Mouse (Mus musculus) midbrain, embryonic 14.5 days (tissue): ENCODE measurements around the gene Mmp13. TPM values are rescaled to one million over a fixed set of nuclear protein-coding genes. Genes with fewer than 3 reads are reported as not detected.
A peak's percentile ranks its signal among the peaks of the same experiment; 100 is the strongest.
"Not testable (repeated sequence)": the region's sequence is repeated elsewhere in the genome, so short reads cannot be mapped to it uniquely, and the experiment has no call there.

Source experiments
- ATAC-seq: fragments of 200-750 bp; cut with Nextera tagmentation; 2 replicates; pipeline ENCODE4 v1.8.0; 2017; ENCODE audit warnings: moderate number of reproducible peaks, moderate library complexity; ENCODE audit not compliant: low FRiP score, low TSS enrichment
- DNase-seq: peaks from one replicate; pipeline ENCODE4 v3.0.0-alpha.2; 2015
- H3K27ac ChIP-seq: fragments of 300-500 bp; sonication (generic); replicated peaks from 2 replicates; pipeline ENCODE4 v1.5.1; 2014; ENCODE audit warnings: mild to moderate bottlenecking, low read depth, low read length, moderate library complexity
- H3K27me3 ChIP-seq: fragments of 300-500 bp; sonication (generic); 2 replicates; pipeline ENCODE4 v1.6.1; 2014; ENCODE audit warnings: low read length, control low read depth, mixed read lengths; ENCODE audit not compliant: control insufficient read depth, insufficient read depth
- H3K36me3 ChIP-seq: fragments of 300-500 bp; sonication (generic); 2 replicates; pipeline ENCODE4 v1.6.1; 2014; ENCODE audit warnings: low read length, control low read depth; ENCODE audit not compliant: control insufficient read depth, insufficient read depth
- H3K4me1 ChIP-seq: fragments of 300-500 bp; sonication (generic); 2 replicates; pipeline ENCODE4 v1.6.1; 2014; ENCODE audit warnings: mild to moderate bottlenecking, antibody characterized with exemption, low read length, control low read depth; ENCODE audit not compliant: control insufficient read depth, insufficient read depth
- H3K4me2 ChIP-seq: fragments of 300-500 bp; sonication (generic); 2 replicates; pipeline ENCODE4 v1.6.1; 2014; ENCODE audit warnings: mild to moderate bottlenecking, low read length, moderate library complexity
- H3K4me3 ChIP-seq: fragments of 300-500 bp; sonication (generic); replicated peaks from 2 replicates; pipeline ENCODE4 v1.5.1; 2014; ENCODE audit warnings: low read depth, low read length
- H3K9ac ChIP-seq: fragments of 300-500 bp; sonication (generic); replicated peaks from 2 replicates; pipeline ENCODE4 v1.6.1; 2014; ENCODE audit warnings: mild to moderate bottlenecking, low read length, moderate library complexity
- H3K9me3 ChIP-seq: fragments of 300-500 bp; sonication (generic); 2 replicates; pipeline ENCODE4 v1.6.1; 2016; ENCODE audit warnings: low read length, control low read depth, mixed read lengths; ENCODE audit not compliant: control insufficient read depth
- WGBS: fragments of 180-500 bp; shearing (Covaris S2); extraction: QIAGEN DNeasy Blood & Tissue Kit; methylation state at CpG from one replicate; pipeline ENCODE4 v1.1.7; 2014; 5-methylcytosine and 5-hydroxymethylcytosine counted together
- polyA plus RNA-seq: library from polyadenylated mRNA; unstranded; fragments of >200 nt; fragmentation: Nextera tagmentation; extraction: Ambion mirVana; gene quantifications from 2 replicates; pipeline ENCODE4 v1.2.1, GENCODE M21; 2014

The Mmp13 gene
- polyA plus RNA-seq: 0.08 TPM in 1 of 2 replicates, not detected in the other

DNA sequence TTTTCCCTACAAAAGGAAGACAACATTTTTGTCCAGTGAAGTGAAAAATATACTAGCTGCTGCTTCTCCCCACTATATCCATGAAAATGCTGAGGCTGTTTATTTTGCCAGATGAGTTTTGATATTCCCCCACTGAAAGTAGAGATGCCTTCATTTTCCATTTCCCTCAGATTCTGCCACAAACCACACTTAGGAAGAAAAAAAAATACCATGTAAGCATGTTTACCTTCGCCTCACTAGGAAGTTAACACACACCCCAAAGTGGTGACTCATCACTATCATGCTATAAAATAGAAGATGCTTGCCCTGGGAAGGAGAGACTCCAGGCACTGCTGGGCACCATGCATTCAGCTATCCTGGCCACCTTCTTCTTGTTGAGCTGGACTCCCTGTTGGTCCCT lies at the start of gene Mmp13:
TSS of gene Mmp13 (plus strand) at position 301 of the 400 bp plus-strand sequence.
- Histone ChIP-seq H3K36me3 (no peaks in the 10 kb centered on the region), H3K4me1 (no peaks in the 10 kb centered on the region), H3K4me2 (no peak within 1 kb of the TSS), H3K27me3 (no peaks in the 10 kb centered on the region), H3K9me3 (no peaks in the 10 kb centered on the region), H3K9ac (no peak within 1 kb of the TSS), H3K27ac (no peak within 1 kb of the TSS), H3K4me3 (no peak within 1 kb of the TSS)
- ATAC-seq: no peak
- DNase-seq: no peak
- 89% methylated on average over 1 of the region's 1 CpGs for WGBS

DNA sequence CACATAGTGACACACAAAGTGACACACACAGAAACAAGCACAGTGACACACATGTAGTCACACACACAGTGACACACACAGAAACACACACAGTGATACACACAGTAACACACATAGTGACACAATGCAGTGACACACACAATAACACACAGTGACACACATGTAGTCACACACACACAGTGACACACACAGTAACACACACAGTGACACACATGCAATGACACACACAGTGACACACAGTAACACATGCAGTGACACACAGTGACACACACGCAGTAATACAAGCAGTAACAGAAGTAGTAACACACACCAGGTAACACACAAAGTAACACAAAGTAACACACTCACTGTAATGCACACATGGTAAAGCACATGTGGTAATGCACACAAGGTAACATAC lies 33.7 kb upstream of the Mmp13 start:
- Histone ChIP-seq H3K4me3 (no peak overlapping the region), H3K4me2 (no peak overlapping the region), H3K9ac (no peak overlapping the region), H3K9me3 (no peaks in the 10 kb centered on the region), H3K36me3 (no peaks in the 10 kb centered on the region), H3K27ac (no peak overlapping the region), H3K4me1 (no peaks in the 10 kb centered on the region), H3K27me3 (no peaks in the 10 kb centered on the region)
- WGBS: 97% methylated on average over 1 of the region's 1 CpGs
- no peak for ATAC-seq
- no peak for DNase-seq

DNA sequence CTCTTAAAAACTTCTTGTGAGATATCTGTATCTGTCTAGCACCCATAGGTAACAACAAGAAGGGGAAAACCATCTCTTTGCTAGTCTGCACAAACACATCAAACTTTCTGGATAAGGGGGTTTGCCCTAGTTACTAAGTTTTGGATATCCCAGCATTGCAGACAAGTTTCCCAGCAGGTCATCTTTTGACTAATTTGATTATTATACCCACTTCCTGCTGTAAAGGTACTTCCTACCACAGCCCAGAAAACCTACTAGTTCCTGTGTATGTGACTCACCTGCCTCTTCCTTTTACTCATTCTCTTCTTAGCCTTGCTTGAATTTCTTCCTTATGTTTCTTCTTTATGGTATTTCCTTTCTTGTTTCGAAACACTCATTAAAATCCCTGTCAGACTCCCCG lies 32.3 kb upstream of the Mmp13 start:
- DNase-seq (no peak), ATAC-seq (no peak)
- Histone ChIP-seq H3K27ac (no peak overlapping the region), H3K4me2 (no peak overlapping the region), H3K4me1 (no peaks in the 10 kb centered on the region), H3K9me3 (no peaks in the 10 kb centered on the region), H3K36me3 (no peaks in the 10 kb centered on the region), H3K27me3 (no peaks in the 10 kb centered on the region), H3K9ac (no peak overlapping the region), H3K4me3 (no peak overlapping the region)
- 91% methylated on average over 2 of the region's 2 CpGs for WGBS

DNA sequence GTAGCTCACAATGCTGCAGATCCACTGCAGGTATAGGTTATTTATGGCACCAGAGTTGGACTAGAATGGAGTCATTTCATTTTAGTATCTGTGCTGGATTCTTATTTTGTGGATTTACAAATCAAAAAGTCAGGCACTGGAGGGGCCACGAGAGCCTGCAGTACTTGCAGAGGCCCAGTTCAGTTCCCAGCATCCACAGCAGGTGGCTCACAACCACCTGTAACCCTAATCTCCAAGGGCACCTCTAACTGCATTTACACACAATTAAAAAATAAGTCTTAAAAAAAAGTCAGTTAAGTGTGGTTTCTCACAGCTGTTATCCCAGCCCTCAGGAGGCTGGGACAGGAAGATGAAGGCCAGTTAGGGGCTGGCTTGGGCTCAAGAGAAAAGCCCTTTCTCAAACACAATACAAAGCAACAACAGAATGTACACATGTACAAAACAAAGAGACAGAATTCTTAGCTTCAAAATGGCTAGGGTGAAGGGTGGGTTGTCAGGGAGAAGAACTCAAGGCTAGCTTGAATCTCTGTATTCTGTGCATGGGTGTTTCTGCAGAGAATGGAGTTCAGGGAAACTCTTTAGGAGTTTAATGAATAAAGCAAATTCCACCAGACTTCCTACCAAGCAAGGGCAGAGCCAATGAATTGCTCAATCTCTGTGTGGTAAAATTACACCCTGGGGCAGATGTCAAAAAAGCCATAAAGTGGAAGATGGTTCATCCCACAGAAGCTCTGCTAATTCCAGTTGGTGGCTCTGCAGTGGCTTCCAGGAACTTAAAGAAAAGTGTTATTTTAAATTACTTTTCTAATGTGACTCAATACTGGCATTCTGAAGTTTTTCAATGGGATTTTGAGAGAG lies 19.3 kb upstream of the Mmp13 start:
- WGBS: 71% methylated on average over 1 of the region's 1 CpGs
- Histone ChIP-seq H3K4me2 (no peak overlapping the region), H3K9ac (no peak overlapping the region), H3K27ac (no peak overlapping the region), H3K27me3 (no peaks in the 10 kb centered on the region), H3K9me3 (no peaks in the 10 kb centered on the region), H3K4me3 (no peak overlapping the region), H3K4me1 (no peaks in the 10 kb centered on the region), H3K36me3 (no peaks in the 10 kb centered on the region)
- ATAC-seq (no peak), DNase-seq (no peak)

DNA sequence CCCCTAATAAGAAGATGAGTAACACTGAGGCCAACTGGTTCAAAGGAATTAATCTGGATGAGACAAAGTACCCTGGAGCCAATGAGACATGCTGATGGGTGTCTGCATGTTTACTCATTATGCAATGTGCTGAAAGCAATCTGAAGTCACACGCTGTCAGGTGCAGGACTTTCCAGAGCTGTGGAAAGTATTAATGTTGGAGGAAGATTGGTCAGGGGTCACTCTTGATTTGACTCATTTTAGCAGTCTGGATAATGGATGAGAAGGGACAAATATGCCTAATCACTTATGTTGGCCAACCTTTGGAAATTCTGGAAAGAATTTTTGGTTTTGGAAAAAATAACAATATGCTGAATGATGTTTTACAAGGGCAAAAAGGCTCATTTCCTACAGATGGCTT lies 10.6 kb upstream of the Mmp13 start:
- Histone ChIP-seq H3K9ac (no peak overlapping the region), H3K27me3 (no peaks in the 10 kb centered on the region), H3K9me3 (no peaks in the 10 kb centered on the region), H3K4me3 (no peak overlapping the region), H3K4me2 (no peak overlapping the region), H3K36me3 (no peaks in the 10 kb centered on the region), H3K4me1 (no peaks in the 10 kb centered on the region), H3K27ac (no peak overlapping the region)
- DNase-seq (no peak), ATAC-seq (no peak)
- WGBS: 91% methylated on average over 1 of the region's 1 CpGs

DNA sequence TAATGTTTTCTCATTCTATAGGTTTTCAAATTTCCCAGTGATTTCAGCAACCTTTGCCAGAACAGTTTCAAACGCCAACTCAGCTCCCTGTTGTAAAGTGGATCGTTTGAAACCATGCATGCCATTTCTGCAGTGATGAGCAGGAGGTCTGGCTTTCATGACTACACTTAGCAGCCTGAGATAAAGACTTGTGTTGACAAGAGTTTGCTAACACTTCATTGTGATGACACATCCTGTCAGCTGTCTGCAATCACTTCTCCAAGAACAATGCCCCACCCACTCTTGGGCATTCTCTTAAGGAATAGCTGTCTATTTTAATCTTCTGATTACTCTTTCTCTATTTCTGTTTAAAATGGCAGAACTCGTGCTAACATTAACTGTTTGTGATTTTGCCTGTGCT lies 2.2 kb upstream of the Mmp13 start:
- Histone ChIP-seq H3K4me3 (no peak overlapping the region), H3K9ac (no peak overlapping the region), H3K4me1 (no peaks in the 10 kb centered on the region), H3K27me3 (no peaks in the 10 kb centered on the region), H3K4me2 (no peak overlapping the region), H3K36me3 (no peaks in the 10 kb centered on the region), H3K27ac (no peak overlapping the region), H3K9me3 (no peaks in the 10 kb centered on the region)
- DNase-seq: no peak
- no peak for ATAC-seq
- 68% methylated on average over 3 of the region's 3 CpGs for WGBS

DNA sequence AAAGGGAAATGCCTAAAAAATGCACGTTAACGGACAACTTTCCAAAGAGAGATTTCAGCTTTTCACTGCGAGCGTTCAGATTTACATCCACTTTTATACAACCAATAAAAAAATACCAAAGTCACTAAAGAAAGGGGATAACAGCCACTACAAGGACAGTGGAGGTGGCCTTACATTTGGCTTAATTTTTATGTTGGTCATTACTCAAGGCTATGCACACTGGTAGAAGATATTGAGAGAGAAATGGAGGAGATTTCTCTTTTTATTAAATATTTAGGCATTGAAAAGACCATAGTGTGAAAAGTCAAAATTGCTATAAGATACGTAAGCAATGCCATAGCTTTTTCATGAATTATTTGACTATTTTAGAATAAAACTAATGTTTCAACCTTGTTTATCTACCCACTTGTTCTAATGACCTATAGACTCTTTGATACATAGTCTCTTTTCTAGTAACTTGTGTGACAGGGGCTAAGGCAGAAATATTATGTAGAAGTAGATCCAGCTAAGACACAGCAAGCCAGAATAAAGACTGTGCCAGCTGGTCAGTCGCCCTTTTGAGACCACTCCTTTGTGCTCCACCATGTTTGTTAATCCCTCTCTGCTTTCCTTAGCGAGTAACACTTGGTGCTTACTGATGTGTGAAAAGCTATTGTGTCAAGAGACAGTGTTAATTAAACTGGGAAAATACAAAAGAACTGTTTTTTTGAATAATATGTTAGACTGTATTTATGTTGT lies 10.4 kb downstream of the Mmp13 start:
- 58% methylated on average over 7 of the region's 7 CpGs for WGBS
- peak; percentile 58; the same call in 1 of the 2 replicates for ATAC-seq
- DNase-seq: peak; percentile 23
- Histone ChIP-seq H3K4me3 (no peak overlapping the region), H3K36me3 (no peaks in the 10 kb centered on the region), H3K9me3 (no peaks in the 10 kb centered on the region), H3K4me1 (no peaks in the 10 kb centered on the region), H3K4me2 (no peak overlapping the region), H3K27ac (no peak overlapping the region), H3K27me3 (no peaks in the 10 kb centered on the region), H3K9ac (no peak overlapping the region)

DNA sequence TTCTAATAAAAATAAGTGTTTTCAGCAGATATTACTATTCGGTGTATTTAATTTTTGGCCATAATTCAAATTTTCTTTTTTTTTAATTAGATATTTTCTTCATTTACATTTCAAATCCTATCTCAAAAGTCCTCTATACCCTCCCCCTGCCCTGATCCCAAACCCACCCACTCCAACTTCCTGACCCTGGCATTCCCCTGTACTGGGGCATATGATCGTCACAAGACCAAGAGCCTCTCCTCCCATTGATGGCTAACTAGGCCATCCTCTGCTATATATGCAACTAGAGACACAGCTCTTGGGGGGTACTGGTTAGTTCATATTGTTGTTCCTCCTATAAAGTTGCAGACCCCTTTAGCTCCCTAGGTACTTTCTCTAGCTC lies 11.0 kb downstream of the Mmp13 start:
- H3K27me3 ChIP-seq, H3K4me1 ChIP-seq, H3K9ac ChIP-seq, H3K4me2 ChIP-seq, H3K27ac ChIP-seq, DNase-seq, H3K4me3 ChIP-seq, ATAC-seq, H3K9me3 ChIP-seq, H3K36me3 ChIP-seq: not testable (repeated sequence)
- 49% methylated on average over 2 of the region's 2 CpGs for WGBS

DNA sequence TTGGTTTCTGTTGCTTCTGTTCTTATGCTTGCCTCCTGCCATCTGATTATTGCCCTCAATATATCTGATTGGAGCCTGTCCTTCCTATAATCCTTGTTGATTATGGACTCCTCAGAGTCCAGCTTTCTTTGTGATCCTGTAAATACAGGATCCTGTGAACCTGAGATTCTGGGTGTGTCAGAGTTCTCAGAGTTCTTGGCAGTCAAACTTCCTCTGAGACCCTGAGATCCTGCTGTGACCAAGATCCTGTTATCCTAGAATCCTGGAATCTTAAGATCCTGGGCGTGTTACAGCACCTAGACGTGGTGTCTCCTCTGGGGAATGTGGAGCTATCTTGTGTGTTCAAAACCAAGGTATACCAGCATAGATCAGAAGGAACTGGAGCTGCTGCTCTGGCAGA lies 17.2 kb downstream of the Mmp13 start:
- Histone ChIP-seq H3K36me3 (no peaks in the 10 kb centered on the region), H3K9me3 (no peaks in the 10 kb centered on the region), H3K27ac (no peak overlapping the region), H3K27me3 (no peaks in the 10 kb centered on the region), H3K4me2 (no peak overlapping the region), H3K9ac (no peak overlapping the region), H3K4me1 (no peaks in the 10 kb centered on the region), H3K4me3 (no peak overlapping the region)
- DNase-seq (no peak), ATAC-seq (no peak)
- WGBS: 78% methylated on average over 2 of the region's 2 CpGs
